Mouse (Mus musculus) kidney, adult 9 months (tissue): ENCODE measurements around the gene Cdk14.

Experiments used
- DNase-seq: peaks from one replicate; pipeline ENCODE4 v3.0.0; 2022

The Cdk14 gene

DNA sequence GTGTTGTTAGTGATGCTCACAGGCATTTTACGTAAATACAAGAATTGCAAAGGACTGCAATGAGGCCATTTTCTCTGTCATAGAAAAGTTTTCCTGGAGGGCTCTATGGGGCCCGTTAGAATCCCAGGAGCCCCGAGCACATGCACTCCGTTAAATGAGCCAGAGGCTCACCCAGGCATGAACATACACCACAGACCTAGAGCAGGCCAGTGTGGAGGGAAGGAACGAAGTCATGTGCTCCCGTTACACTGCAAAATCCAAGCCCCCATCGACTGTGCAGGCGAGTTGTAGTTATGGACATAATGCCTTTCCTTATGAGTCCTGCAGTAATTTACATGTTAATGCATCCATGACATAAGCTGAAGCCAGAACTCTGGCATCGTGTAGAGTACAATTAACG, 244.1 kb downstream of the Cdk14 start:
- no peak for DNase-seq

DNA sequence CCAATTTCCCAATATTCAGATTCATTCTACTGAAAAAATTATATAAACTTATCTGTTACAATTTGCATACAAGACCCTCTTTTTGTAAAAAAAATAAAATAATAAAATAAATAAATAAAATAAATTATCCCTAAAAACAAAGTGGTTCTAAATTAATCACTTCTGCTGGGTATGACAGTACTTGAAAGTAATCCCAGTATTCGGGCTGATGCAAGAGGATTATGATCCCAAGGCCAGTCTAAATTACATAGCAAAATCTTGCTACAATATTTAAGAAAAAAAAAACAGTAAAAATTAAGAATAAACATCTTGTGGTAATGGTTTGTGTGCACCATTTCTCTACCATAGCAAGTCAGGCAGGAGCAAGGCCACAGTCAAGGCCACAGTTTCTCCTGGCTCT, 244.5 kb downstream of the Cdk14 start:
- no peak for DNase-seq

DNA sequence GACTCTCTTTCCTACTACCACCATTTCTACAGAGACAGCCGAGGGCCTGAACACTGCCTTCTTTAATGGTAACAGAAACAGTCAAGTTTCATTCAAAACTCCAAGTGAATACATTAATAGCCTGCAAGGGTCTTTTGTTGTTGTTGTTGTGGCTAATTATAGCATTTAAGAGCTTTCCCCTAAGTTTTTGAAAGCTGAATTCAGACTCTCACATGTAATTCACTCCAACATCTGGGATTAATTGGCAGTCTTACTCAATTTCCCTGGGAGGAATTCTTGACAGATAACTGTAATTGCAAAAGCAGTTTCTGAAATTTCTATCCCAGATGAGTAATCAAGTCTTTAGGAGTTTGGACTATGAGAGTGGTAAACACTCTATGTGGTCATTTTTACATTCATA, 245.0 kb downstream of the Cdk14 start:
- DNase-seq: no peak

DNA sequence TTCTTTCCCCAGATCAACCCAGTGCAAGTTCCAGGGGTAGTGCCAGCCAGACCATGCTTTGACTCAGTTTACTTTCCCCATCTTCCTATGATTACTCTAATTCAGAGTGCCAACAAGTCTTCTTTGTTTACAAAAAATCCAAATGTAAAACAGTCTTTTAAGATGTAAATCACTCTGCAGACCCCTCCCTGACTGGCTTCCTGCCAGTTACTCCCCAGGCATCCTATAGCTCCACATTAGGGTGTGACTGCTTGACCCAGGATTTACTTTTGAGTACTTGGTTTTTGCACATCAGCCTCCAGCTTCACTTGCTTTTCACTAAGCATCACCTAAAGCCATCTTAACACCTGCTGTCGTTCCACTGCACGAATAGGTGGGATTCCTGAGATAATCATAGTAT, 254.0 kb downstream of the Cdk14 start:
- DNase-seq: no peak

DNA sequence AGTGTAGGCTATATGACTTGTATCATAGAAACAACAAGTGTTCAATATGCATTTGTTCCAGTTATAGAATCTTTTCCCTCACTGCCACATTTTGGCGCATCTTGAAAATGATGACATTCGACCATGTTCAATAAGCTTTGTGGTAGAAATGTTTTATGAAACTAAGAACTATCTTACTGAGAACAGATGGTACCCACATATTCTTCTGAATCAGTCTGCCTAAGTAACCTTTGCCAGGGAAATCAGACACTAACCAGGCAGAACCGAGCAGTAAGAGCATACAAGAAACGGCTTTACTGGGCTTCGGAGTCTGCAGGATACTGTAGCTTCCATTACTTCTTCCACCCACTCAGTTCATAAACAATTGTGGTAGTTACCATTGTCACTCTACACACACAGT, 255.8 kb downstream of the Cdk14 start:
- no peak for DNase-seq

DNA sequence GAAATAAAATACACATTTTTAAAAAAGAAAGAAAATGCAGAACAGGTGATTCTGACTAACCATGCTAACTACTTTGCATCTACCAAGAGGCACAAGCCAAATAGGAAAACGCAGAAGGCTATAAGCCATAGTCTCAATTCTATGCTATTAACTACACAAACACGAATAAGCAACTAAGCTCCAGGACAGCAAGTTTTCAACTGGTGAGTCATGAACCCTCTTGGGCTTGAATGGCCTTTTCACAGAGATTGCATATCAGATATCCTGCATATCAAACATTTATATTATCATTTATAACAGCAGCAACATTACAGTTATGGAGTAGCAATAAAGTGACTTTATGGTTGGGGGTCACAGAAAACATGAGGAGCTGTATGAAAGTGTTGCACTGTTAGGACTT, 256.3 kb downstream of the Cdk14 start:
- no peak for DNase-seq

DNA sequence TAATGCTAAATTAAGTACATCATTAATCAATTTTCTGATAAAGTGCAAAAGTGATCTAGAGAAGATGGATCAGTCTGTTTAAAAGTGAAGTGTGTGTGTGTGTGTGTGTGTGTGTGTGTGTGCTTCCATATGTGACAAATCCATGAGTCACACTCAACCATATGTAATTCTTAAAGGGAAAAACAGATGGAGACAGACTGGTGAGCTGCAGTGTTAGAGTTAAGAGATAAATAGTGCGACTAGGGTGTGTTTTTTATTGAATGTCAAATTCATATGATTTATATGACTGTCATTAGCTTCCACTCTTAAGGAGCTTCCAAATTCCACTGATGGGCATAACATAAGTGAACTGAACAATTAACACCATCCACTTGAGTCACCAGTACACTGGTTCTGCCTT, 260.6 kb downstream of the Cdk14 start:
- DNase-seq: no peak

DNA sequence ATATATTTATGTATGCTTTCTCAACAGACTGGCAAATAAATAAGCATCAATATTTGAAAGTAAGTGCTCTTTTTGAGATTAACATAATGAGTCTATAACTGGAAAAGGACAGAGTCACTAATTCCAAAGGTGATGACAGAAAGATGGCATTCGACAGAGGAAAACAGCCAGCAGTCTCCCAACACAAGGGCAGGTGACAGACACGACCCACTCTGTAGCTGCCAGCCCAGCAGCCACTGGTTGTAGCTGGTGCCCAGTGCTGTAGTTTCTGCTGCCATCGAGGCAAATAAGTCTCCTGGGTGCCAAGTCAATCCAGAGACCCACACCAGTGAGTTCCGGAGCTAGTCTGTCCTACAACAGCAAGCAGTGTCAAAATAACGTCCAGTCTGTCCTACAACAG, 280.3 kb downstream of the Cdk14 start:
- no peak for DNase-seq

DNA sequence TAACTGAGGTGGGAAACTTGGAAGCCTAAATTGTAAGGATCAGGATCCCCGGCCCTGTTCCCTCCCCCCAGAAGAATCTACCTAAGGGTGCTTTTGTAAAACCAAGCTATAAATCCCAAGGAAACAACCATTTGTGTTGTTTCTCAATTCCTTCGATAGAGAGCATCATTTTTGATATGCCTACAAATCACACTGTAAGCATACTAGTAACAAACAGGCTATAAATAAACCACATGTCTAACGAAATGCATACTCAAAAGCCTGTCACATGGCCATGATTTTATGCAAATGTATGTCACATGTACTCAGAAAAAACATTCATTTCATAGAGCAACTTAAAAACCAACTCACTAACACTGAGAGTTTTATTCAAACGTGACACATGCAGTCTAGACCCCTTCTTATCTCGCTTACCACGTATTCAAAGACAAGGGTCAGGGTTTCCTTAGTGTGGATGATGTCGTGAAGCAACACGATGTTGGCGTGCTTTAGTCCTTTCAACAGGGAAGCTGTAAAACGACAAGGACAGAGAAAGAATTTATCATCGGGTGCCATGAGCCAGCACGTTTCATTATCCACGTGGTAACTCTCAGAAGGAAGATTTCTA, 285.1 kb downstream of the Cdk14 start:
- DNase-seq: no peak

DNA sequence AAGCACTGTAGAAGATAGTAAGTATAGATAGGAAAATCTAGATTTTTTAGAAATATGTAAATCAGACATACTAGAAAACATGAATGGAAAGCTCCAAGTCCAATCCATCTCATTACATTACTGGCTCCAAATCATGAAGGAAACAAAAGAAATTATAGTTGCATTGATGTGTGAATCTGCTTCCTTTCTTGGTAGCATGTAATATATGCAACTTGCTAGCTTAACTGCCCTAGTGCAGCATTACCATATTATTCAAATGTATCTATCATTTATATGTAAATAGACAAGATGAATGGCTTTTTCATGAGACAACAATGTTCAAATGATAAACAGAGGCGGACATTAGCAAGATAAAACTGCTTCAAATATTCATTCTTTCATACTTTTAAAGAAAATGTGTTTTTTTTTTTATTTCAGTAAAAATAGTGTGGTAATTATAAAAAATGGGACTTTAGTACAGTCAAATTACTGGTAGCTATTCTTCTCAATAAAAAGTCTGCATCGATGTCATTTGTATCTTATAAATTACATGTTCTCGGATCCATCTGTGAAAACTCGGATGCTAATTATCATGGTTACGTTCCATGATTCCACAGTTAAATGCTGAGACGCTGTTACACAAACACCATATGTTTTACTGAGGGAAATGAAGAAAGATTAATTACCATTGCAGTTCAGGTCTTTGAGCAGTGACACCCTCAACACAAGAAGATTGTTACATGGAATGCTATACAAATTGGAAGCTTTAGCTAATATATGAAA, 285.8 kb downstream of the Cdk14 start:
- no peak for DNase-seq

DNA sequence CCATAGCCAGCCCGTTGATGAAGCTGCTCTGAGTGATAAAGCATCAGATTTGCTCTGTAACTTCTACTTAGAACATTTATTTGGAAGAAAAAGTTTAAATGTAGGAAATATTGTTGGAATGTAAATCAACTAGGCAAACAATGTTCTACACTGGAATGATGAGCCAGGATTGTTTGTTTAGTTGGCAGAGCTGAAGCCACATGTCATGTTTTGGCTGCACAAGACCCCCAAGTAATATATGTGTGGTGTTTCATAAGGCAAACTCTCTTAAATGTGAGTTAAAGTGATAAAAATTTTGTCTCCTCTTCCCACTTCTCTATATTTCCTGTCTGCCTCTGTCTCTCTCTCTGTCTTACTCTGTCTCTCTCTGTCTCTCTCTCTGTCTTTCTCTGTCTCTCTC, 291.3 kb downstream of the Cdk14 start:
- DNase-seq: no peak

DNA sequence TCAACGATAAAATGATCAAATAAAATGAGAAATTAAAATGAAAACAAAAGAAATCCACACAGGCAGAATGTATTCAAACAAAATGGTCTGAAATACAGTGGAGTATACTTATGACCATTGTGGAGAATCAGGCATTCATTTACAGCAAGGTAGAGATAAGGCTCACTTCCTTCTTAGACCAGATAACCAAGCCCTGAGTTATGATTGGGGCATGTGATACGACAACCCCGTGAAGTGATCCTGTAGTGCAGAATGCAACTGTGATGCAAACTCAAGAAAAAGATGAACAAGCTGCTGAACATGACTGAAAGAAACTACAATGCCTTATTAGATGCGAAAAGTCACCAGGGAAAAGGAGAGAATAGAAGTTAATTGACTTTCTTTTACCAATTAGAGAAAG, 295.5 kb downstream of the Cdk14 start:
- no peak for DNase-seq

DNA sequence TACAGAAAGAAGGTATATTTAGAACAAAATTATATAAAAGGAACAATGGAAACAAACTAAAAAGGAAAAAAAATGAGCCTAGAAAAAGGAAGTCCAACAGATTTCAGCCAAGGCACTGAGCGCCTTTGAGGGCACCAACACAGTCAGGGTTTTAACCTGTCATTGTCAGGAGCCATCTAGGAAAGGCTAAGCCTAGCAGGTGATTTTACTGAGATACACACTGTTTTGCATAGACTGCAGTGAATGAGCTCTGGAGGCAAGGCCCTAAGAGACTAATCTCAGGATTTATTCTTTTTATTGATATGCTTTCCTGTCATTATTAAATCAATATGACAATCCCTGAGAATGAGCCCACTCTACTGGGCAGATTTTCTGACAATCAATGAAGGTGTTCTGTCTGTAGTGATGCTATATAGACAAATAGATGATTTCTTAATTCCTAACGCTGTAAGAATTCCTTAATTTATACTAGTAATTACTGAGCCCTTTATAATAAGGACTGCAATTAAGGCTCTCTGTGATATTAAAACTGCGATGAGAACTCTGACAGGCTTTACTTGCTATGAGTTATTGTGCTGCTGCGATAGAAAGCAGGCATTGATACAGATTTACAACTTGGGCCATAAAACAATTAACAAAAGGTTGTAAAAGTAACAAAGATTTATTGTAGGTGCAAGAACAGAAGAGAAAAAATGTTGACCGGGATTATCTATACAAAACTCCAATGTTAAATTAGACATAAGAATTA, 303.2 kb downstream of the Cdk14 start:
- no peak for DNase-seq

DNA sequence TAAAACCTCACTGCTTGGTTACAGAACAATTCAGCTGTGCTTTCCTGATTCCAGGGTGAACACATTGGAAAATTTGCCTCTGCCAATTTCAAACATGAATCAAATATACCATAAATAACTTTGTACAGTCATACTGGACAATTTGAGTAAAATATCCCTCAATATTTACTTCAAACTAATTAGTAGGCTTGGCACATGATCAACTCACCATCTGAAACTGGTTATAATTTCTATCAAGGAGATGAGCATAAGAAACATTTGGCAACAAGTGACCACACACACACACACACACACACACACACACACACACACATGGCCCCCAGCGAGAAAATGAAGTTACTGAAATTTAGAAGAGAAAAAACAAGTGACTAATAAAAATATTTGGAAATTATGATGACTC, 304.6 kb downstream of the Cdk14 start:
- DNase-seq: no peak

DNA sequence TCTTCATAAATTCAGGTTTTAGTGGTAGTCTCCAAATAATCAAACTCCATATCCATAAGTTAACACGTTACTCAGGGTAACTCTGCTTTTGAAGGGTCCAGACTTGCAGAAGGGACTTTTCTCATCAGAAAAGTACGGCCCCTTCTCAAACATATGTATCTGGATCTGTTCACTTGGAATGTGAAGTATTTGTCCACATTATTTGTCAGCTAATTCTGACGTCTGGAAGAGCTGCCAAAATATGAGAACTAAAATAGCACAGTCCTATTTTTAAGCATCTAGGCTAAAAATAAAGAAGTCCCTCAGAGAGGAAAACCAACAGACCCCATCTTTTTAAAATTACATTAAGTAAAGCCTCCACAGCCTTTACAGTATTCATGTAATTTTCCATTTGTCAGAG, 310.5 kb downstream of the Cdk14 start:
- no peak for DNase-seq

DNA sequence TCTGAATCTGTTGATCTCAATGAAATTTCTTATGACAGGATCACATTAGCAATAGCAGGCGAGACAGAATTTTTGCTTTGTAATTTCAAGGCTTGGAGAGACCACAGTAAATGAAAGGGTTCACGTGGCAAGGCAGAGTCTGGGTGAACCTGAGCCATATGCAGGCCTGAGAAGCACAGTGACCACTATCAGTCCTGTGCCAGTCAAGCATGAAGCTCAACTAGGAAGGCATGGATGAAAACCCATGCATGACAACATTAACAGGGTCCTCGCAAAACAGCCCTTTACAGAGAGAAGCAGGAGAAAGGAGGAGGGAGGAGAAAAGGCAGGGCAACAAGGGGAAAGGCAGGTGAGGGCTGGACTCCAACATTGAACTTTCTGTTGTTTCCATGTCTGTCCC, 311.1 kb downstream of the Cdk14 start:
- no peak for DNase-seq

DNA sequence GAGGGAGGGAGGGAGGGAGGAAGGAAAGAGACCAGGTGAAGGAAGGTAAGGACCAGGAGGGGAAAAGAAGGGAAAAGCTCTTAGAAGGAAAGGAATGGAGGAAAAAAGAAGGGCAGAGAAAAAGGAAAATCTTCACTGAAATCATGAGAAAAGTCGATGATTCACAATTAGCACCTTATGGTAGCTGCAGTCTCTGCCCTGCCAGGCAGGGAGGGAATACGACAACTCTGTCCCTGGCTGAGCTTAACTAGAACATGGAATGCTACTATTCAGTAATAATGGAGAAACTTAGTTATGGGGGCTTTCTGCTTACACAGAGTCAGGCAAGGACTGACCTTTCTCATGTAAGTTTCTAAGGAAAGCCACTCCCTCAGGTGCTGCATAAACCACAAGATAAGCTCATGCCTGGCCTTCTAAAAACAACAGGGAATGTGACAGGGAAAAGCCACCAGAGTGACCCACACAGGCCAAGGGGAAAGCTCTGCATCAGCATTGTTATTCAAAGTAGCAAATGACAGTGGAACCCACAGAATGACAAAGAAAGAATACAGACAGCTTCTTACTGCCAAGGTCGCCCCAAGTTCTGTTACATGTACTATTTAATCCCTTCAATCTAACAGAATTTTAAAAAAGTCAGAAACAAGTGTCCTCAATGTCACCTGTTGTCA, 323.7 kb downstream of the Cdk14 start:
- no peak for DNase-seq

DNA sequence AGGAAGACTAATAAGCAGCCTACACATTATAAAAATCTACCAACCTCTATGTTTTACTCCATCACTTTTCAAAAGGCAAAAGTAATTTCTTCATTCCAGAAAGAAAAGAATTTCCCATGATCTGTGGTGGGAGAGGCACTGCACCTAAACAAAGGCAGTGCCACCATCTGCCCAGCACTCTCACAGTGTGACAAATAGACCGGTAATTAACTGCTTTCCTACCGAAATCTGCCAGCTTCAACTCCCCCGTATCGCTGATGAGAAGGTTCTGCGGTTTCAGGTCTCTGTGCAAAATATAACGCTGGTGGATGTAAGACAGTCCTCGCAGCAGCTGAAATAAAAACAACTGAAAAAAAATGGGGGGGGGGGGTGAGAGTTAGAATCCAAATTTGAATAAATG, 327.4 kb downstream of the Cdk14 start:
- no peak for DNase-seq

DNA sequence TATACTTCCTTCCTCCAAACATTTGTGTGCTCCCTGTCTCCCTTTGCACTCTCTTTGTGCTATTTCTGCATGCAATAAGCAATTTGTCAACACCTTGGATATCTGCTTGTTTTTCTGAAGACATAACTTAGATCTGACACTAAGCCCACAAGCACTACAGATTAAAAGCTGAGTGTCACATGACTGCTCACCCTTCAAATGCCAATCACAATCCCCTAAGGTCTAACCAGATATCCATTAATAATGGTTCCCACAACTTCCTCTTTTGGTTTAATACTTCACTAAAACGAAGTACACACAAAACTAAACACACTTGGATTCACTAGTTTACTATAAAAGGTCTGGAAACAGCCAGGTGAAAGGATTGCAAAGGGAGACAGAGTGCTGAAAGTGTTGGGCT, 348.6 kb downstream of the Cdk14 start:
- DNase-seq: no peak

DNA sequence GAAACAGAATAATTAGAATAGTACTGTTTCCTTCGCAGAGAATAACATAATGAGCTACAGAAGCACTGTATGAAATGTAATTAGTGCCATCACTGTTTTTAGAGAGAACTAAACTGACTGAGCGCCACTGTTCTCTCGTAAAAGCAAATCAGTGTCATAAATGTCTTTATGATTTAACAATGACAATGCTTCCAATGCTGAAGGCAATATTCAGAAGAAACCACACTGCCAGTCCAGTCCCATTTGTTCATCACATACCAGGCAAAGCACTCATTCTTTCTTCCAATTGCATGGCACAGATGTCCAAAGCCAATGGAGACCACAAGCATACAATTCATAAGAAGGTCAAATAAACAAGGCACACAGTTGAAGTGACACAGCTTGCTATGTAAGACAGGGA, 355.4 kb downstream of the Cdk14 start:
- no peak for DNase-seq

DNA sequence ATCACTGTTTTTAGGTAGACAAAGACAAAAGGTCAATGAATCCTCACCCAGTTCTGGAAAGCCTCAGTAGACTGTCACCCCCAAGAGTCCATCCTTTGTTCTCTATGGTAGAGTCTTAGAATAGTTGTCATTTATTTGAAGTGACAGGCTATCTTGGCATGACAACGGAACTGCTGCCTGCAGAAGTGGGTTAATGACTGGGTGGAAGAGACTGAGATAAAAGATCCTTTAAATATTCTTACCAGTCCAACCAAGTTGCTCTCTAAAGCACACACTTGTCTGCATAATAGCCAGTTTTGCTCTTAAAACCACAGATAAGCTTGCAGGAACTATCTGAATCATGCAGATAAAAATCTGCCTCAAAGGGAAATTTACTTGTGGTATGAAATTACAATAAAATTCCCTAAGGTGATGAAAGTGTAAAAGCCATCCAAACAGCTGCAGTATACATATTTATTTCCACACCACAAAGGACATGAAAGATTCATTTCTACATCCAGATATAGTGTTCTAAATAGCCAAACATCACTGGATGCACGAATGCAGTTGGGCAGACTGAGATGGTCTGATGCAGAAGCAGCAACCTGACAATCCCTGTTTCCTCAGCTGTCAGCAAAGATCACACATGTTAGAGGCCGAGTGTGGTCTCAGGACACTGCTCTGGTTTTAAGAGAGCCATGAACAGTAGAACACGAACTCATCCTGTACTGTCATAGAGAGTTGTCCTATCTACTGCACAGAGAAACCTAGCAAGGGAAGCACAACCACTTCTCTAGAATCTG, 363.8 kb downstream of the Cdk14 start:
- no peak for DNase-seq

DNA sequence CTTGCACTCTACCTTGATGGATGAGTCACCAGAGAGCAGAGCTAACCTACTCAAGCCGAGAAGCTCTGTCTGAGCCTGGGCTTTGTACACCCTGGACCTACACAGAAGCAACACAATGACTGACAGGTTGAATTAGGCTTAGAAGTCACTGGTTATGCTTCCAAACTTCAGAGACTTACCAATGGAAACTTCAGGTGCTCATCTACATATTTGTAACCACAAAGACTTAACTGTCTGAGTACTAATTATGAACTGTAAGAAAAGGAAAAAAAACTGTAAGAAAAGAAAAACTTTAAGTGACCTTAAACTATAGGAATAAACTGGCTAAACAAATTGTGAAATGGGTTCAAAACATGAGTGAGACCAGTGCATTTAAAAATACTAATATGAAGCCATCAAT, 364.6 kb downstream of the Cdk14 start:
- no peak for DNase-seq

DNA sequence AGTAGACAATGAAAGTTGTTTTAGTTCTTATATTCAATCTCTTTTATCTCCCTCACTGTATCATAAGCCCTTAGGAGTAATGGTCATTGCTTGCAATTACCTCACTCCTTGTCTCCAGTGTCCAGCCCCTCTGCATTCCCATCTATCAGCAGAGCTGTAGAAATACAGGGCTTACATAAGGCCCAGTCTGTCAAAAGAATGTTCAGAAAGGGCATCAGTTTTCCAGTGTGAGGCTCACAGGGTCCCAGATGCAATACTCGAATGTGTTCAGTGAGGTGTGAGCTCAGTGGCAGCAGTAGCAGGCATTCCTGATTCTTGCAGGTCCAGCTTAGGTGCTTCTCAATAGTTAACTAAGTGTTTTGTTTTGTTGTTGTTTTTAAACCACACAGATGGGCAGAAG, 365.8 kb downstream of the Cdk14 start:
- no peak for DNase-seq
